Mouse (Mus musculus) mesoderm, embryonic 11.5 days (tissue): ENCODE results near the gene Tpsab1.

Source experiments
- DNase-seq: peaks from one replicate; pipeline ENCODE4 v3.0.0-alpha.2; 2012; ENCODE audit warnings: low read depth, low spot score

Gene Tpsab1

DNA sequence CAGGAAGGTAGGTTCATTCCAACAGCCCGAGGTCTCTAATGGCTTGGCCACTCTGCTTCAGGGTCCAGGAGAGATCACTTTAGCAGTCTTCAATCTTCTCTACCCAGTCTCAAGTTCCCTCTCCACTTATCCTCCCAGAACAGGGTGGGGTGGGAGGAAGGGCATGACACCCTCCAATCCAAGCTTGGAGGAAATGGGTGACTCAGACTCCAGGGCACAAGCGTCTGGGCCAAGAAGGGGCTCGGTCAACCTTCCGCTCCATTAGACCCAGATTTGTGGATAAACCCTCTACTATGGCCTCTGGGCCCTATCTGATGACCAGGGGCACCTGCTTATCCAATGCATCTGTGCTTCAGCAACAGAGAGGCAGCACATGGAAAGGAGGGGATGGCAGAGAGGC is at the start of gene Tpsab1:
Gene Tpsab1, minus strand, starts transcription at position 101 of the 400 bp plus-strand sequence.
- DNase-seq = no peak

DNA sequence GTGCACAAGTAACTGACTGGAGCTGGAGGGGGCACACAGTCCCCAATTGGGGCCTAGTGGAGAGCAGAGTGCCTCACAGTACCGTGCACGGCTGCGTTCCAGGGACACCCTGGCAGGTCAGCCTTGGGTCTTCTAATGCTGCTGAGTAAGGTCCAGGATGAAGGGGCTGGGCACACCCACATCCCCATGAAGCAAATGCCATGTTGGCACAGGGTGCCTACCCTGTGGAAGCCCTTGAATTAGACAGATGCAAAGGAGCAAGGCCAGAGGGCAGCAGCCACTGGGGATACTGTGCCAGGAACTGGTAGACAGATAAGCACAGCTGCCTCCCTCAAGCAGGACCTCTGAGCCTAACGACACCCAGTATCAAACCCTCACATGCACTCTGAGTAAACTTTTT is 49.2 kb upstream of the Tpsab1 start:
- no peak for DNase-seq

- DNase-seq = peak; percentile 32
Measured at GRCm38 (mm10) chr17:25374011-25374410, 28.6 kb upstream of the Tpsab1 start.

DNA sequence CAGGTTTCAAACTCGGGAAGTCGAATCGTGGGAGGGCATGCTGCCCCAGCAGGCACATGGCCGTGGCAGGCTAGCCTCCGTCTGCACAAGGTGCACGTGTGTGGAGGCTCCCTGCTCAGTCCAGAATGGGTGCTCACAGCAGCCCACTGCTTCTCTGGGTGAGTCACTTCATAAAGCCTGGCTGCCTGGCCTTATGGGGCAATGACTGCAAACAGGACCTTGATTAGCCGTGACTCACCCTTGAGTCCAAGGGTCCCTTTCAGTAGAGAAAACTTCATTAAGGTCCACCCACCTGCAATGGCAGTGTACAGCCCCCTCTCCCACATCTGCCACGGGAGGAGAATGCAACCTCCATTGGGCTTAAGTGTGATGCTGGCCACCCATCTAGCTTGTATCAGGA is 27.1 kb upstream of the Tpsab1 start:
- no peak for DNase-seq

GRCm38 (mm10) chr17:25368973-25369372 is 23.6 kb upstream of the Tpsab1 start, which contains the start of gene Tpsg1:
Tpsg1 (plus strand) TSS chr17:25369273.
- no peak for DNase-seq

- DNase-seq = no peak
Measured at GRCm38 (mm10) chr17:25366005-25366404, 20.6 kb upstream of the Tpsab1 start, which contains the start of gene Tpsb2. Tpsb2 (plus strand) TSS chr17:25366305.

GRCm38 (mm10) chr17:25363726-25364125 is 18.4 kb upstream of the Tpsab1 start:
- DNase-seq = peak; percentile 28

DNA sequence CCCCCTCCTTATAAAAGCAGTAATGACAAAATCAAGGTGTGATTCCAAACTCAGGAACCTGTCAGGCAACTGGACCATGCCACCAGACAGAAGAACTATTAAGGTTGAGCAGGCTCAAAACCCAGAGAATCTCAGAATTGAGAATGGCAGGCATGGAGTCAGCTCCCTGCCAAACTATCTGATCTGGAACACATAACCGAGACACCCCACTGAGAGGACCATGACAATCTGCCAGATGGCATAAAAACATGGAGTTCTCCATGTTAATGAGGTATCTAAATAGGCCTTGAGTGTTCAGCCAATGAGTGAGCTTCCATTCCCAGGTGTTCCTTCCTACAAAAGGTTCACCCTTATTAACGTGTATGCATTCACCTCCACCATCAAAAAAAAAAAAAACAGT is 15.9 kb upstream of the Tpsab1 start:
- no peak for DNase-seq

GRCm38 (mm10) chr17:25341490-25341889 is 3.9 kb downstream of the Tpsab1 start:
- no peak for DNase-seq

DNA sequence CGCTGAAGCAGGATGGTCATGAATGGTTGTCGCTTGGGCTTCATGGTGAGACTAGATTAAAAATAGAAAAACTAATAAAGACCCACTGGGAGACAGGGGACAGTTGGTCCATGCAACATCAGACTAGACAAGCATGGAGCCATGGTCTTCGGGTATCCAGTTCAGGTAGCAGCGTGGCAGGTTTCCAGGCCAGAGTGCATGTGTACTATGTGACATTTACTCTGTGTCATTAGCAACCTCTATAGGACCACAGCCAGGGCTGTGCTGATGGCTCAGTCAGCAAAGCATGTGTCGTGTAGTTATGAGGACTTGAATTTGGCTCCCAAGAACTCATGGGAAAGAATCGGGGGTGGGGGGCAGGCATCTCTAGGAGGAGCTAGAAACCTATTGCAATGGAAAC is 5.4 kb downstream of the Tpsab1 start:
- no peak for DNase-seq

DNA sequence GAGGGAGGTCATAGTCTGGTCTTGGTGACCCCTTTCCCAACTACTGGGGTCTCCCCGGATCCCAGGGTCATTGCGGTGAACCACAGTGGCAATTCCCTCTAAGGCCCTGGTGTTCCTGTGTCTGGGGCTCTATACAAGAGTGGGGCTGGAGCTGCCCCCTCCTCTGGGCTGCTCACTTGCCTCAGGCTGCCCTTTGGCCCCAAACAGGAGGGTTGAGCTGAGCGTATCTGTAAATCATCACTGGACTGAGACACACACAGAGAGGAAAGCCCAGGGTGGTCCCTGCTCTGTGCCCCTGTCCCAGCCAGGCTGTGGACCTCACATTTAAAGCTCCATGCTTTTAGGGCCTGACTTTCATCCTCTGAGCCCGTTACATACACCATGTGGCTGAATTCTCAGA is 7.1 kb downstream of the Tpsab1 start:
- DNase-seq = no peak

DNA sequence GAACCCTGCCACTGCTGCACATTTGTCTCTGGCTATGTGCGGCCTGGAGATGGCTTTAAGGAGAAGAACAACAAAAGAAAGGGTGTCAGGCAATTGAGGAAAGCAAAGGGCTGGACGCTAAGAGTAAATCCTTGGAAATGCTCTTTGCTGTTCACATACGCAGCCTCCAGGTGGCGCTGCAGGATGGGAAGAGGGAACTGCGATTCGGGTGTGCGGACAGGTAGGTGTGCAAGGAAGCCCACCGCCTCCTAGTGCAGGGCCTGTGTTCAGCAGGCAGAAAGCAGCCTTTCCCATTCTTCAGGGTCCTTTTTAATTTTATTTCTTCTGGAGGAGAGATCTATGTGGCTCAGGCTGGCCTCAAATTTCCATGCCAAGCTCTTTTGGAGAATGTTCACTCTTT is 11.4 kb downstream of the Tpsab1 start:
- peak; percentile 85 for DNase-seq

- no peak for DNase-seq
Measured at GRCm38 (mm10) chr17:25332321-25332720, 13.0 kb downstream of the Tpsab1 start.

- DNase-seq = no peak
Measured at GRCm38 (mm10) chr17:25322930-25323329, 22.4 kb downstream of the Tpsab1 start.

DNA sequence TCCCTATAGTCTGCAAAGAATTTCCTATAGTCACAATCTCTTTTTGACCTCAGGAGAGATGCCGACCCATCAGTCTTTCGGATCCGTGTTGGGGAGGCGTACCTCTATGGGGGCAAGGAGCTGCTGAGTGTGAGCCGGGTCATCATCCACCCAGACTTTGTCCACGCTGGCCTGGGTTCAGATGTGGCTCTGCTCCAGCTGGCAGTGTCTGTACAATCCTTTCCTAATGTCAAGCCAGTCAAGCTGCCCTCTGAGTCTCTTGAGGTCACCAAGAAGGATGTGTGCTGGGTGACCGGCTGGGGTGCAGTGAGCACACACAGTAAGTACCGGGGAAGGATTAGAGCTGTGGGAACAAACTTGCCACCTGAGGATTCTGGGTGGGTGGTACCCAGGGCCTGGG is 24.5 kb downstream of the Tpsab1 start:
- no peak for DNase-seq

GRCm38 (mm10) chr17:25318354-25318753 is 27.0 kb downstream of the Tpsab1 start, which contains the start of gene Prss29:
Prss29 (plus strand) TSS chr17:25318654.
- no peak for DNase-seq

DNA sequence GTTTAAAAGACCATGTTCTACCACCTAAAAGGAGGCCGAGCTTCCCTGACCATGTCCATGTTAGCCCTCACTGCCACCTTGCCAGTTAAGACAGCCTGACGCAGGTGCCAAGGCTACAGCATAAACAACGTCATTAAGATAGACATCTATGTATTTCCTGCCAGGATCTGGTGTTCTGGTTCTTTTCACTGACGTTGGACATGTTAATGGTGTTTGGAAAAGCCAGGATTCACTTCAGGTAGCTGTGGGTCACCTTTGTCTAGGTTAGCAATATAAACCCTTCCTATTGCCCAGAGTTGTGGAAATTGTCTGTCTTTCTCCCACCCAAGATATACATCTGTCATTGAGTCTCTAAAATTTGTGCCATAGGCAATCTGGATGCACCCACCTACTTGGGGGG is 37.0 kb downstream of the Tpsab1 start, which contains the start of gene Prss28:
Gene Prss28, plus strand, starts transcription at position 301 of the 400 bp plus-strand sequence.
- DNase-seq = no peak

- DNase-seq = peak; percentile 31
Measured at GRCm38 (mm10) chr17:25298094-25298493, 47.3 kb downstream of the Tpsab1 start, which contains the start of gene Prss34. Prss34 (plus strand) TSS chr17:25298394.

DNA sequence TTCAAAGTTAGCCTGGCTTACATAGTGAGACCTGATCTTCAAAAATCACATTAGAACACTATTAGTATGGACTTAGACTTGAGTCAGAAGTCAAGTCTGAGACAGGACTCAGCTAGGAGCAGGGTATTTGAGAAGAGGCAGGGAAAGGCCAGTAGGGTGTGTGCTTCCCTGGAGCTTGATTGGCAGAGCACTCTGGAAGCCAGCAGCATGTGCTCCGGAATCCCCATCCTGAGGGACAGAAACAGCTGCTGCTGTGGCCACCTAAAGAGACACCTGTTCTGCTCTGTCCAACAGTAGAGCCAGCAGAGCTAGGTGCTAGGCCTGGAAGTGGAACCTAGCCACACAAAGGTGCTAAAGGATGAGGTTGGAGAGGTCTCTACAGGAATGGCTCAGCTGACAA is 51.3 kb downstream of the Tpsab1 start:
- DNase-seq = no peak

GRCm38 (mm10) chr17:25293495-25293894 is 51.9 kb downstream of the Tpsab1 start:
- DNase-seq = no peak
